Mouse (Mus musculus) spleen, postnatal 0 days (tissue): ENCODE measurements around the gene Dstyk. TPM values are rescaled to one million over a fixed set of nuclear protein-coding genes. Genes with fewer than 3 reads are reported as not detected.

Source experiments
- polyA plus RNA-seq: library from polyadenylated mRNA; unstranded; fragments of >200 nt; fragmentation: Nextera tagmentation; extraction: Ambion mirVana; gene quantifications from 2 replicates; pipeline ENCODE4 v1.2.1, GENCODE M21; 2015

The Dstyk gene
- 6.5 and 8.3 TPM in 2 replicates for polyA plus RNA-seq

DNA sequence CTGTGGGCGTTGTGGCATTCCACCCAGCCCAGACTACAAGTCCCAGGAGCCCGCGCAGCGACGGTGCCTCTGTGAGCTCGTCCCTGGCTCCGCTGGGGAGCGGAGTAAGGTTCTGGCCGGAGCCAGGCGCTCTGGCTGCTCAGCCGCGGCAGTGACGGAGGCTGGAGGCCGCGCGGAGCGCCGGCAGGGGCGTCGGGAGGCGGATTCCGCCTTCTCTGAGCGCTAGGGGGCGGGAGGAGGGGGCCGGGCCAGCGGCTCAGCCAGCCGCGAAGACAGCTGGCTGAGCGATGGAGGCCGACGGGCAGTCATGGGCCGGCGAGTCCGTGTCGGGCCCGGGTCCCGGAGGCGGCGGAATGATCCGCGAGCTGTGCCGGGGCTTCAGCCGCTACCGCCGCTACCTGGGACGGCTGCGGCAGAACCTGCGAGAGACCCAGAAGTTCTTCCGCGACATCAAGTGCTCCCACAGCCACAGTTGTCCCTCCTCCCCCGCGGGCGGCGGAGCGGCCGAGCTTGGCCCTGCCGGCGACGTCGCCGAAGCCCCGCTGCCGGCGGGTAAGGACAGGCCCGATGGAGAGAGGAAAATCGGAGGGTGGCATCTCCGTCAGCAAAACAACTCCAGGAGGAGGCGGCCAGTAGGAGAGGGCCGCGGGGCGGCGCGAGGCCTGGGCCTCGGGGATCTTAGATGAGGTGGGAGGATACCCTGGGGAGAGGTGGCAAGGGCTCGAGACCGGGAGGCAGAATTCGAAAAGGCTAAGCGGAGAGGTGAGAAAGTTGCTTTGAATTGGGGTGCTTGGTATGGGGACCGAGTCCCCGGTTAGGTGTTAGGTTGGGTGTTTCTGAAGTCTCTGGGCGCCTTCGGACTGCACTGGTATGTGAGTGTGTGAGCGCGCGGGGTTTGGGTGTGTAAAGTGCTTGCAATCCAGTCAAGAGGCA, at the start of gene Dstyk:
TSS of gene Dstyk (plus strand) at position 237 of the 933 bp plus-strand sequence.

GRCm38 (mm10) chr1:132390691-132391579, 26.4 kb upstream of the Dstyk start, which contains the start of gene Tmcc2:
Tmcc2 (minus strand) TSS chr1:132391281.

DNA sequence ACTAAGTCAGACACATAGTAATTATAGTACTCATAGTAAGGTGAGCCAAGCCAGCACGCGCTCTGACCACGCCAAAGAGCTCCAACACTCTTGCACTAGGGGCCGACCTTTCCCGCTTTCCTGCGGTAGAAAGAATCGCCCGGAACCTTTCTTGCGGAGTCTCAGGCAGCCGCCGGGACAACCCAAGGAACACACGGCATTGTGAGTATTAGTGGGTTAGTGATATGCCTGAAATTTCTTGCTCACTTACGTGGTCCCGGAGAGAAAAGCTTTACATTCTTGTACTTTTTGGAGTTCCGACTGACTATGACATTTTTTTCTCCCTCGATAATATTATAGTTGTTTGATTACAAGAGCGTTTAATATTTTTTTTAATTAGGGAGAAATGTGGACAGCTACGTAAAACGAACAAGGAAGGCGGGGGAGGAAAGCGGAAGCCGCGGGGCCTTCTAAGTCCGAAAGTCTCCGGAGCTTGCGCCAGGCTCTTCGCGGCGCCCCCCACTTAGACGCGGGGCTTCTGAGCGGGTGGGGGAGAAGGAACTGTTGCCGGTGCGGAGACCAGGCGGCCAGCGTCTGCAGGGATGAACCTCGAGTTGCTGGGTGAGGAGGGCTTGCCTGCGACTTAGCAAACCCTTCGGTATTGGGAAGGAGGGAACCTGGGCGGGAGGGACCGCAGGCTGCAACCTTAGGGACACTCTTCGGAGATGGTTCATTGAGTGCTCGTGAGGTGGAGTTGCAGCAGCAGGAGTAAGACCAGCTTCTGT, 59.8 kb downstream of the Dstyk start, which contains the start of gene Rbbp5:
TSS of gene Rbbp5 (plus strand) at position 438 of the 764 bp plus-strand sequence.

DNA sequence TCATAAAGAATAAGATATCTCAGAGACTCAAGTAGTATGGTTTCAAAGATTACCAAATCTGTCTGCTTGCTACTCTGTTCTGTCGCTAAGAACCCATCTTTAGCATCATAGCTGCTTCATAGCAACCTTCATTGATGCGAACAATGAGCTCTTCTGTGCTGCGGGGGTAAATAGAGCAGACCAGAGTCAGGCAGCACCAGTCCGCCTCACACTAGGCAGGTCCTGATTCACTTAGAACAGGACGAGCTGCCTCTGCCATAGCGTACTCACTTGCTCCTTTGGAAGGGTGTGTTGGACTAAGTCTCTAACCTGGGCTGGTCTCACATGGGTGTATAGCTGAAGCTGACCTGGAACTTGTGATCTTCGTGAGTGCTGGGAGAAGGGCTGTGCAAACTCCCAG, 88.7 kb downstream of the Dstyk start, which contains the start of gene Tmem81:
TSS of gene Tmem81 (plus strand) at position 173 of the 400 bp plus-strand sequence.

Other genes with a start within 250 kb of the Dstyk start
- gene Lemd1, start 226.1 kb upstream of the Dstyk start, polyA plus RNA-seq: not detected in 2 replicates
- 0.02 TPM in 1 of 2 replicates, not detected in the other for gene AC124108.1, start 226.1 kb upstream of the Dstyk start, polyA plus RNA-seq
- not detected in 2 replicates for gene Gm10188, start 187.8 kb upstream of the Dstyk start, polyA plus RNA-seq
- gene Klhdc8a, start 118.9 kb upstream of the Dstyk start, polyA plus RNA-seq: 0.10 and 0.35 TPM in 2 replicates
- 4.6 and 6.6 TPM in 2 replicates for gene Nuak2, start 101.4 kb upstream of the Dstyk start, polyA plus RNA-seq
- gene Tmcc2, start 26.3 kb upstream of the Dstyk start, polyA plus RNA-seq: 239 and 263 TPM in 2 replicates
- gene Rbbp5, start 59.8 kb downstream of the Dstyk start, polyA plus RNA-seq: 21.5 and 24.5 TPM in 2 replicates
- 1.0 and 1.2 TPM in 2 replicates for gene Tmem81, start 88.7 kb downstream of the Dstyk start, polyA plus RNA-seq
- 0.02 TPM in 1 of 2 replicates, not detected in the other for gene Cntn2, start 125.7 kb downstream of the Dstyk start, polyA plus RNA-seq